Mouse (Mus musculus): Measurements from ENCODE around the gene Notch2.

Notch2 gene

GRCm38 (mm10) chr3:98013401-98014281, at the start of gene Notch2:
Gene Notch2 (plus strand): TSS chr3:98013527.
- DNase-seq (ENCODE audit: low spot score in 2 of 2): peak; percentile 79 to 85

- DNase-seq (ENCODE audit: low spot score in 2 of 2): no peak
Measured at GRCm38 (mm10) chr3:97964878-97965353, 48.4 kb upstream of the Notch2 start.

GRCm38 (mm10) chr3:97967627-97968026, 45.7 kb upstream of the Notch2 start:
- no peak for DNase-seq (ENCODE audit: low spot score in 2 of 2)

GRCm38 (mm10) chr3:97968191-97968590, 45.1 kb upstream of the Notch2 start:
- DNase-seq (ENCODE audit: low spot score in 2 of 2): no peak

- no peak for DNase-seq (ENCODE audit: low spot score in 2 of 2)
Measured at GRCm38 (mm10) chr3:97969019-97969418, 44.3 kb upstream of the Notch2 start.

GRCm38 (mm10) chr3:97971117-97971516, 42.2 kb upstream of the Notch2 start:
- DNase-seq (ENCODE audit: low spot score in 2 of 2): no peak

GRCm38 (mm10) chr3:97972200-97972599, 41.1 kb upstream of the Notch2 start:
- DNase-seq (ENCODE audit: low spot score in 2 of 2): no peak

GRCm38 (mm10) chr3:97972707-97973106, 40.6 kb upstream of the Notch2 start:
- no peak for DNase-seq (ENCODE audit: low spot score in 2 of 2)

- DNase-seq (ENCODE audit: low spot score in 2 of 2): no peak
Measured at GRCm38 (mm10) chr3:97973306-97973705, 40.0 kb upstream of the Notch2 start.

GRCm38 (mm10) chr3:97974197-97974770, 39.0 kb upstream of the Notch2 start:
- no peak for DNase-seq (ENCODE audit: low spot score in 2 of 2)

GRCm38 (mm10) chr3:97976706-97977105, 36.6 kb upstream of the Notch2 start:
- no peak for DNase-seq (ENCODE audit: low spot score in 2 of 2)

- no peak for DNase-seq (ENCODE audit: low spot score in 2 of 2)
Measured at GRCm38 (mm10) chr3:97978710-97979109, 34.6 kb upstream of the Notch2 start.

- no peak for DNase-seq (ENCODE audit: low spot score in 2 of 2)
Measured at GRCm38 (mm10) chr3:97980683-97981327, 32.5 kb upstream of the Notch2 start.

GRCm38 (mm10) chr3:97981376-97981906, 31.9 kb upstream of the Notch2 start:
- DNase-seq (ENCODE audit: low spot score in 2 of 2): no peak

GRCm38 (mm10) chr3:97984870-97985506, 28.3 kb upstream of the Notch2 start:
- DNase-seq (ENCODE audit: low spot score in 2 of 2): no peak

- DNase-seq (ENCODE audit: low spot score in 2 of 2): no peak
Measured at GRCm38 (mm10) chr3:97985691-97986090, 27.6 kb upstream of the Notch2 start.

- no peak for DNase-seq (ENCODE audit: low spot score in 2 of 2)
Measured at GRCm38 (mm10) chr3:97987153-97987552, 26.2 kb upstream of the Notch2 start.

- DNase-seq (ENCODE audit: low spot score in 2 of 2): no peak
Measured at GRCm38 (mm10) chr3:97988756-97989155, 24.6 kb upstream of the Notch2 start.

GRCm38 (mm10) chr3:97990576-97990975, 22.8 kb upstream of the Notch2 start:
- no peak for DNase-seq (ENCODE audit: low spot score in 2 of 2)

GRCm38 (mm10) chr3:97992289-97992688, 21.0 kb upstream of the Notch2 start:
- no peak for DNase-seq (ENCODE audit: low spot score in 2 of 2)

- no peak for DNase-seq (ENCODE audit: low spot score in 2 of 2)
Measured at GRCm38 (mm10) chr3:97993196-97993595, 20.1 kb upstream of the Notch2 start.

Data from frontal cortex, postnatal 25 days (tissue).